Comparison of ENCODE assay signal across 7 mouse cellular contexts in genomic region chr6:125039533-125040153, GRCm38 (mm10). TPM values are rescaled to one million over a fixed set of nuclear protein-coding genes. Genes with fewer than 3 reads are reported as not detected.
DNase-seq lines count a peak whose midpoint lies in the region; ATAC-seq lines count a peak whose summit lies in the region.

Gene Ing4 (plus strand): TSS chr6:125039760.

- no peaks in the 10 kb centered on the region for H3K27me3 ChIP-seq in embryonic facial prominence, embryonic 11.5 days (ENCODE audit: control insufficient read depth, insufficient read depth, low read length)
- no peaks in the 10 kb centered on the region for H3K27me3 ChIP-seq in limb, embryonic 10.5 days (ENCODE audit: low read depth, poor library complexity, severe bottlenecking)
- H3K27me3 ChIP-seq in midbrain, embryonic 13.5 days, result no peaks in the 10 kb centered on the region

- peak within 1 kb of the TSS; percentile 32 for H3K27ac ChIP-seq in embryonic facial prominence, embryonic 11.5 days (replicated peaks; ENCODE audit: low read depth, low read length)
- H3K27ac ChIP-seq in limb, embryonic 10.5 days, result peak within 1 kb of the TSS; percentile 90
- H3K27ac ChIP-seq in midbrain, embryonic 13.5 days, result peak within 1 kb of the TSS; percentile 84

- H3K4me2 ChIP-seq in embryonic facial prominence, embryonic 11.5 days (ENCODE audit: low read depth, low read length), result peak within 1 kb of the TSS; percentile 46
- H3K4me2 ChIP-seq in midbrain, embryonic 13.5 days (replicated peaks), result peak within 1 kb of the TSS; percentile 72

- ATAC-seq in embryonic facial prominence, embryonic 11.5 days (replicated peaks; ENCODE audit: insufficient number of reproducible peaks, low FRiP score, low TSS enrichment, low read depth), result peak; percentile 89
- ATAC-seq in granulocyte monocyte progenitor cell, adult 5-6 weeks (replicated peaks; ENCODE audit: poor library complexity, severe bottlenecking), result peak; percentile 86
- ATAC-seq in midbrain, embryonic 13.5 days, result peak; percentile 98

- H3K4me3 ChIP-seq in embryonic facial prominence, embryonic 11.5 days (ENCODE audit: low read depth, low read length), result peak within 1 kb of the TSS; percentile 77
- peak within 1 kb of the TSS; percentile 75 for H3K4me3 ChIP-seq in limb, embryonic 10.5 days
- peak within 1 kb of the TSS; percentile 78 for H3K4me3 ChIP-seq in midbrain, embryonic 13.5 days (replicated peaks)

- H3K9ac ChIP-seq in embryonic facial prominence, embryonic 11.5 days (replicated peaks; ENCODE audit: low read length), result peak within 1 kb of the TSS; percentile 74
- H3K9ac ChIP-seq in midbrain, embryonic 13.5 days (replicated peaks), result peak within 1 kb of the TSS; percentile 81

- under 1% methylated on average over 26 of the region's 26 CpGs for WGBS in embryonic facial prominence, embryonic 11.5 days
- under 1% methylated on average over 26 of the region's 26 CpGs for WGBS in limb, embryonic 10.5 days
- WGBS in midbrain, embryonic 13.5 days, result under 1% methylated on average over 26 of the region's 26 CpGs

- H3K9me3 ChIP-seq in embryonic facial prominence, embryonic 11.5 days (replicated peaks; ENCODE audit: control insufficient read depth, low read length), result no peaks in the 10 kb centered on the region
- no peaks in the 10 kb centered on the region for H3K9me3 ChIP-seq in limb, embryonic 10.5 days (replicated peaks)
- H3K9me3 ChIP-seq in midbrain, embryonic 13.5 days, result no peaks in the 10 kb centered on the region

- DNase-seq in adrenal gland, postnatal 14 days, result peak; percentile 93
- peak; percentile 98 for DNase-seq in embryonic facial prominence, embryonic 11.5 days (ENCODE audit: low spot score)
- peak; percentile 92 for DNase-seq in kidney, adult 11 months
- DNase-seq in limb, embryonic 10.5 days (ENCODE audit: low spot score), result peak; percentile 92
- peak; percentile 77 for DNase-seq in spleen, adult 12 weeks (ENCODE audit: low spot score)

- peaks cover 7% of the 10 kb centered on the region; the same call in 1 of the 2 replicates for H3K36me3 ChIP-seq in embryonic facial prominence, embryonic 11.5 days (replicated peaks; ENCODE audit: control insufficient read depth, insufficient read depth, low read depth, low read length)
- H3K36me3 ChIP-seq in limb, embryonic 10.5 days, result peaks cover 67% of the 10 kb centered on the region
- H3K36me3 ChIP-seq in midbrain, embryonic 13.5 days, result peaks cover 37% of the 10 kb centered on the region

- H3K4me1 ChIP-seq in embryonic facial prominence, embryonic 11.5 days (ENCODE audit: control insufficient read depth, insufficient read depth, low read length), result no peaks in the 10 kb centered on the region
- peaks cover 12% of the 10 kb centered on the region; the same call in 1 of the 2 replicates for H3K4me1 ChIP-seq in limb, embryonic 10.5 days
- peaks cover 27% of the 10 kb centered on the region for H3K4me1 ChIP-seq in midbrain, embryonic 13.5 days (replicated peaks)

RNA-seq across cellular contexts. Expression of gene Ing4, which starts in this region (rescaled TPM):
- total RNA-seq in adrenal gland, postnatal 14 days (2021), result 64.9 and 71.8 TPM in 2 replicates
- 141 and 145 TPM in 2 replicates for polyA plus RNA-seq in embryonic facial prominence, embryonic 11.5 days (2014; fragmentation: Nextera tagmentation; extraction: Ambion mirVana)
- total RNA-seq in granulocyte monocyte progenitor cell, adult 5-6 weeks (2014; fragmentation: Nextera tagmentation), result 49.2 and 55.8 TPM in 2 replicates
- total RNA-seq in granulocyte monocyte progenitor cell, adult 5-6 weeks (2017), result 34.7 and 40.2 TPM in 2 replicates
- polyA plus RNA-seq in limb, embryonic 10.5 days (2016; fragmentation: Nextera tagmentation; extraction: Ambion mirVana), result 121 and 145 TPM in 2 replicates
- polyA plus RNA-seq in midbrain, embryonic 13.5 days (2015; fragmentation: Nextera tagmentation; extraction: Ambion mirVana), result 195 and 201 TPM in 2 replicates

Comparison
In these comparisons a context has a peak if more than half of its experiments do, and no peak if none do; other contexts are left out.
1. Peak in every context shown above with its lines: DNase-seq, ATAC-seq, H3K4me3 ChIP-seq and H3K27ac ChIP-seq.
2. H3K27ac ChIP-seq: peak in every context shown above with its lines; median percentile 90 in limb, embryonic 10.5 days; 84 in midbrain, embryonic 13.5 days; 32 in embryonic facial prominence, embryonic 11.5 days.